Mouse (Mus musculus) skeletal muscle tissue, adult 2 months (tissue): ENCODE data around the gene Borcs6.

Experiments used
- DNase-seq: peaks from one replicate; pipeline ENCODE4 v3.0.0-alpha.2; 2012; ENCODE audit warnings: low read depth, low spot score

The Borcs6 gene

DNA sequence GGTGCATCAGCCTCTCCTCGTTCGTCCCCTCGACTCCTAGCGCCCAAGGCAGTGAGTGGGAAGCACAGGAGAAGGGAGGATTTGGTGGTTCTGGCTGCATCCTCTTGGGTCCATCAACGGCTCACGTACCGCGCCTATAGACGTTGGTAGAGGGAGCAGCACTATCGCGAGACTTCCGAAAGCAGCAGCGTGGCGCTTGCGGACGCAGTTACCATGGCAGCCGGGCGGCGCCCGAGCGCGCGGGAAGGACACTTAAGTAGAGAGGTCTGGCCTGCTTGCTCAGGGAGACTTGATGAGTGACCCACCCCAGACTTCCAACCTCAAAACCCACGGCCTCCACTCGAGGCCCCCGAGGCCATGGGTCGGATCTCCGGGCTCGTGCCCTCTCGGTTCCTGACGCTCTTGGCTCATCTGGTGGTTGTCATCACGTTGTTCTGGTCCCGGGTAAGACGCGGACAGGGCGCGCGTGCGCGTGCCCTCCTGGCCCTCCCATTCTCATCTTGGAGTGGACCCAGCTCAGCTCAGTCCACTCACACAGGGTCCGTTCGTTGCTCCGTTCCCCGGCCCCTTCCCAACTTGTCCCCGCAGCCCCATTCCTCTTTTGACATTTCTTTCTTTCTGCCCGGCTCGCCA, 11.2 kb downstream of the Borcs6 start, which contains the start of gene Tmem107:
Tmem107 (plus strand) TSS at position 217 of the 633 bp plus-strand sequence.
- DNase-seq, result peak; percentile 97

DNA sequence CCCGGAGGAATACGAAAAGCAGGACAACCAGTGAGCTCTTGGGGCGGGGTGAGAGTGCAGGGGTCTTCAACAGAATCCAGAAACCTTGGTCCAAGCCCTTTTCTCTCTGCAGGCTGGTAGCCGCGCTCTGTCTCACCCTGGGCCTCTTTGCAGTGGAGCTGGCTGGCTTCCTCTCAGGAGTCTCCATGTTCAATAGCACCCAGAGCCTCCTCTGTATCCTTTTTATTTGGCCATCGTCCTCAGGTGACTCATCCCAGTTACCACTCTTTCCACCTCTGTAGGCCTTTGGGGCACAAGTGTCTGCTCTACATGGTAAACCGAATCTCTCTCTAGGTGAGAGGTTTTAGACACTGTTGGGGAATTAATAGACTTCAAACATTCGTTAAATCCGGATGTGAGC, 11.7 kb downstream of the Borcs6 start:
- DNase-seq, result no peak

DNA sequence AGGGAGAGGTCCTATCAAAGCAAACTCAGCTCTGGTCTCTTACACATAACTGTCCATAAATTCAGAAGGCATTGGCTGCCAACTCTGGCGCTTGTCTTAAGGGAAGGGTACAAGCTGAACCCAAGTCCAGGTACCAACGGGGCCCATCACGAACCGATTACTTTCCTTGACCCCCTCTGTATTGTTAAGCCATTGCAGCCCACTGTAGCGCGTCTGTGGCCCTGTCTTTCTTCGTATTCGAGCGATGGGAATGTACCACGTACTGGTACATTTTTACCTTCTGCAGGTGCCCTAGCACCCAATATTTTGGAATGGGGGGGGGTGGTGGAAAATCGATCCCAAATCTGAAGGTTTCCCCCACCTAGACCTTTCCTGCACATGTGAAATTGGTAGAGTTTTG, 12.7 kb downstream of the Borcs6 start:
- no peak for DNase-seq

DNA sequence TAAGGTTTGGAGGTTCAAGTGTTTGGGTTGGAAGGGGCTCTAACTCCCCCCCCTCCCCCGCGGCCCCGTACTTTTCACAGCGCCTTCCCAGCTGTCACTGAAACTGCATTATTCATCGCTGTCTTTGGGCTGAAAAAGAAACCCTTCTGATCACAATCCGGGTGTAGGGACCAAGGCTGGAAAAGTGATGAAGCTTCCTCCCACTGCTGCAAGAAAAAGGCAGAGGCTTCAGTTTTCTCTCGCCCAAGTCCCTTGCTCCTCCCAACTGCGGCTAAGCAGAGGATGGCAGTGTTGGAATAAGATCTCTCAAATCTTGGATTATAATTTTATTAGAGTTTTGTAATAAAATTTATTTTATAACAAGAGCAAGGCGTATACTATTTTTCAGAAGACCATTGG, 13.1 kb downstream of the Borcs6 start:
- no peak for DNase-seq

DNA sequence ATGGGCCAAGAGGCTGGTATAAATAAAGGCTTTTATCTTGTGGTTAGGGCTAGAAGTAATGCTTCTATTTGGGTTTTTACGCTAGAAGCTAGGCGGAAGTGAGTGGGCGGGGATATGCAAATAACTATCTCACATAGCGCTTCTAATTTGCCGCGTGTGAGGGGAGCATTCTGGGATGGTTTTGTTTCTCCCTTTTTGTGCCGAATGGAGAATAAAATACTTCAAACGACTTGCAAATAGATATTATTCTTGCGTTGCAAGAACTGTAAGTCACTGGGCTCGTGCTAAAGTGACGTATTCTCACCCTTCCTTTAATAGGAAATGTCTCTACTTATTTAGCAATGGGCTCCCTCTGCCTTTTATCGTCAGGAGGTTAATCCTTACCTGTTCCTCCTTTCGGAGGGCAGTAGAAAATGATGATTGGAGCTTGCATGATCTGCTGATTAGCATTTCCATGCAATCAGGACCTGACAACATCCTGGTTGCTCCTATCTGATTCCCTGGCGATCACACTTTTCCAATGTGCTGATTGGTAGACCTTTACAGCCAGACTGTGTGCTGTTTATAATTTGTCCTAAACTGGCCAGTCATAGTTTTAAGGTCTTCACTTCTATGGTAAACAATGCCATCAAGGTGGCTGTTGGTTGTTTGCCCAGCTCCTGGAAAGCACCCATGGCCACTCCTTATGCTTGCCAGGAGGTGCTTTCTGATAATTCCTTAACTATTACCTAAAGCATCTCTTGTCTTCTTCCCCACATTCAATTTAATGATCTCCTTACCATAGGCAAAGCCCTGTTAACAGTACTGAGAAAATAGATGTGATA, 13.8 kb downstream of the Borcs6 start:
- DNase-seq, result peak; percentile 95

DNA sequence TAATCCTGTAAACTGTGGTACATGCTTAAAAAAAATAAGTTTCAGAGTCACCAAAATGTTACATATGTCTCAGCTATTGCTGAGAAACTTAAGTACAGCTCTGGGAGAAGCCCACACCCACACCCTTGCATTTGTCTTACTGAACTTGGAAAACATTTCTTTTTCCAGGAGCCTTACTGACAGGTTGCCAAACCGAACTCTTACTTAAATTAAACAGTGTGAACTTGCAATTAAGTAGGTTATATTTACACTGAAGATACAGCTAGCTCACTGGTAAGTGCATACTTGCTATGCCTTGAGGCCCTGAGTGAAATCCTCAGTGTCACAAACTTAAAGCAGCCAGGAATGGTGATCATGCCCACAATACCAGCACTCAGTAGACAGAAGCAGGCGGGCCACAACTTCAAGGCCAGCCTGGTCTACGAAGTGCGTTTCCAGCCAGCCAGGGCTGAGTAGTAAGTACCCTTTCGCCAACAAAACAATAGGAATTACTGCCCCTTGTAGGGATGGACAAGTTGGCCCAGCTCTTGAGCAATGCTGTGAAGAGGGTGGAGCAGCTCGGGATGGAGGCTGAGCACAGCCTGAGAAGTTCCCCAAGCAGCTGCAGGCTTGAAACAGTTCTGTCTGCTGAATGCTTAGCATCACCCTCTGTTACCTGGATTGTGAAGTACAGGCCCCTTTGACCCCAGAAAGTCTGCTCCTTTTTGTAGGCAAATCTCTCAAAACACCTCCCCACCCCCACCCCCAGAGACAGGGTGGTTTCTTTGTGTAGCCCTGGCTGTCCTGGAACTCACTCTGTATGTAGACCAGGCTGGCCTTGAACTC, 14.6 kb downstream of the Borcs6 start:
- no peak for DNase-seq

DNA sequence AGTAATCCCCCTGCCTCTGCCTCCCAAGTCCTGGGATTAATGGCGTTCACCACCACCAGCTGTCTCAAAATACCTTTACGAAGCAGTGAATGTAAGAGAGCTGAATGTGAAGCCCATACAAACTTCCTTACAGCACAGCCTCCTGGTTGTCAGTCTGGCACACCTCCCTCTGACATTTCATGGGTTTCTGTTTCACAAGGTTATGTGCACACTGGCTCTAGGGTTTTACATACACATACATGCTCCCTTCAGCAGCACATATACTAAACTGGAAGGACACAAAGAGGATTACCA, 15.2 kb downstream of the Borcs6 start:
- DNase-seq, result no peak

DNA sequence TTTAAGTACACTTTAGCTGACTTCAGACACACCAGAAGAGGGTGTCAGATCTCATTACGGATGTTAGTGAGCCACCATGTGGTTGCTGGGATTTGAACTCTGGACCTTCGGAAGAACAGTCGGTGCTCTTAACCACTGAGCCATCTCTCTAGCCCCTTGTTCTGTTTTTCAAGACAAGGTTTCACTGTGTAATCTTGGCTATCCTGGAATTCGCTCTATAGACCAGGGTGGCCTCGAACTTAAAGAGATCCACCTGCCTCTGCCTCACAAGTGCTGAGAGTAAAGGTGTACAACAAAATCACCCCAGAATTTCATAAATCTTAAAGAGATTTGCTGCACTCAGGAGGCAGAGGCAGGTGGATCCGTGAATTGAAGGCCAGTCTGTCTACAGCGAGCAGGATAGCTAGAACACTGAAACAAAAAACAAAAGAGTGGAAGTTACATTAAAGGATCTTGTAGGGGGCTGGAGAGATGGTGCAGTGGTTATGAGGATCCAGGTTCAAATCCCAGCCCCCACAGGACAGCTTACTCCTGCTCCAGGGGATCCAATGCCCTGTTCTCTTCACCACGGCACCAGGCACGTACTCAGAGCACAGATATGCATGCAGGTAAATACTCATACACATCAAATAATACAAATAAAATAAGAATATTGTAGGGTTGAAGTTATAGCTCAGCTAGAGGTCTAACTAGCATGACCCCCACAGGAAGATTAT, 16.4 kb downstream of the Borcs6 start:
- no peak for DNase-seq

DNA sequence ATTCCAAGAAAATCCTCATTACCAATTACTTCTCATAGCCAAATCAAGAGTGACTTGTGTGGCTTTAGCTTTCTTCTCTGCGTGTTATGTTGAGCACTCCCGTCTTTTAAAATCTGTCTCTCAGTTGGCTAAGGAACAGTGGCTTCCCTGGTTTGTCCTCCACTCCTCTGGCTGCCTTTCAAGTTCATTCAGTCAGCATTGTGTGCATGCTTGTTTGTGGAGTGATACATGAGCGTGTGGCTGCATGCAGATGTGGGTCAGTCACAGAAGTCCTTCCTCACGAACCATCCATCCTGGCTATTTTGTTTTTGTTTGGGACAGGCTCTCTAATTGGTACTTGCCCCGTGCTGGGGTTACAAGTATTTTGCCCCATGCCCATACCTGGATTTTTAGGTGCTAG, 17.1 kb downstream of the Borcs6 start:
- DNase-seq, result no peak

DNA sequence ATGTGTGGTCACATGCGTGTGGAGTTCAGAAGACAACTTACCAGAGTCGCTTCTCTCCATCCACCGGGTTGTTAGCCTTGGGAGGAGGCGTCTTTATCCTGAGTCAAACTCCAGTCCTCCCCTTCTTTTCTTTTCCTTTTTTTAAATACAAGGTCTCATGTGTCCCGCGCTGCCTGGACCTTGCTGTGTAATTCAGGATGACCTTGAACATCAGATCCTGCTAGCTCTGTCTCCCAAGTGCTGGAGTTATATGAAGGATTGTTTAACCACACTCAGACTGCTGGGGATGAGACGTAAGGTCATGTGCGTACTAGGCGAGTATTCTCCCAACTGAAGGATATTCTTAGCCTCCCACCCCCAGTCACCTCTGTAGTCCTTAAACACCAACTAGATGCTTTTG, 17.8 kb downstream of the Borcs6 start:
- DNase-seq, result no peak

DNA sequence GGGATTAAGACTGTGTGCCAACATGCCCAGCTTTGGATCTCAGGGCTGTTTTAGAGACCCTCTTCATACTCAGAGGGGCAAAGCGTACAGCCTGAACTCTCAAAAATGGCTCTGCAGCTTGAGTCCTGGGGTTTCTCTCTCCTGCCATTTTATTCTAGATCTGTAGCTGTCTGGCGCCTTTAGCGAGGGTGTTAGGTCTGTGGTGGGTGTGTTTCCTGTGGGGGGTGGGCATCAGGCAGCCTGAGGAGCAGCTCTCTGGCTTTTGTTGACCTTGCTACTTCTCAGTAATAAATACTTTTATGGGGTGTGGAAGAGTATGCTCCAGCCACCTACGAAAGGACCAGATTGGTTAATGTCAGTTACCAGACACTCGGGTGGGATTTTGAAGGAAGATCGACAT, 18.5 kb downstream of the Borcs6 start:
- DNase-seq, result no peak

DNA sequence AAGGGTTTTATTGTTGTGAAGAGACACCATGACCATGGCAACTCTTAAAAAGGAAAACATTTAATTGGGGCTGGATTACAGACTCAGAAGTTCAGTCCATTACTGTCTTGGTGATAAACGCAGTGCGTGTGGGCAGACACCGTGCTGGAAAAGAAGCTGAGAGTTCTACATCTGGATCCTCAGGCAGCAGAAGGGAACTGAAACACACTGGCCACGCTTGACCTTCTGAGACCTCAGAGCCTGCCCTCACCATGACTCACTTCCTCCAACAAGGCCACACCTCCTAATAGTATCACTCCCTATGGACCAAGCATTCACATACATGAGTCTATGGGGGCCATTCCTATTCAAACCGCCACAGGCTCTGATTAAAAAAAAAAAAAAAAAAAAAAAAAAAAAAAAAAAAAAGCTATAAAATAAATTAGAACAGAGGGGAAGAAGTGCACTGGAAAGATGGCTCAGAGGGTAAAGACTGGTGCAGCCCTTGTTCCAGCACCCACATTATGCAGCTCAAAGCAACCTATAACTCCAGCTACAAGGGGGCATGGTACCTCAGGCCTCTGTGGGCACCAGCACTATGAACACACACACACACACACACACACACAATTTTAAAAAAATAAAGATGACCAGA, 19.4 kb downstream of the Borcs6 start:
- no peak for DNase-seq

DNA sequence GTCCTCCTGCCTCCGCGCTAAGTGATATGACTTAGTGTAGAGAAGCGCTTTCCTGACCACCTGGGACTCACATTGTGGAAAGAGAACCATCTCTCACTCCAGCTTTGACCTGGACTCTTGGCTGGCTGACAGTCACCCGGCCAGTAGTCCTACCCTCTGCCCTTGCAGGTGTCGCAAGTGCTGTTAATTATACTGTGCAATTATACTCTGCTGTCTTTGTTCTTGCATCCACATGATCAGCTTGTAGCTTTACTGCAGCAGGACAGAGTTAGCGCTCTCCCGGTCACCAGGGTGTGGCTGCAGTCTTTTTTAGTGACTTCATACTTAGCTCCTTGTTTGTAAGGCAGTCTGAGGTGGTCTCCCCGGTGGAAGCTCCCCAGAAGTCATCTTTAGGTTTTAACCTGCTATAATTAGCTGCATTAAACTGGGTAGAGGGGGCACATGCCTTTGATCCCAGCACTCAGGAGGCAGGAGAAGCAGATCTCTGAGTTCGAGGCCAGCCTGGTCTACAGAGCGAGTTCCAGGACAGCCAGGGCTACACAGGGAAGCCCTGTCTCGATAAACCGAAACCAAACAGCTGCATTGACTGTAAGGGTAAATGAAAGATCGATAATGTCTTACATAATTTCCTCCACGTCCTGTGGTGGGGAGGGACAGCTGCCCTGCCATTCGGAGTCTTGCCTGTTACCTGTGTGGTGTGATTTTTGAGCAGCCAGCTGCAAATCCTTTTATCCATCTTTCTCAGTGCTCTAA, 20.8 kb downstream of the Borcs6 start:
- no peak for DNase-seq

DNA sequence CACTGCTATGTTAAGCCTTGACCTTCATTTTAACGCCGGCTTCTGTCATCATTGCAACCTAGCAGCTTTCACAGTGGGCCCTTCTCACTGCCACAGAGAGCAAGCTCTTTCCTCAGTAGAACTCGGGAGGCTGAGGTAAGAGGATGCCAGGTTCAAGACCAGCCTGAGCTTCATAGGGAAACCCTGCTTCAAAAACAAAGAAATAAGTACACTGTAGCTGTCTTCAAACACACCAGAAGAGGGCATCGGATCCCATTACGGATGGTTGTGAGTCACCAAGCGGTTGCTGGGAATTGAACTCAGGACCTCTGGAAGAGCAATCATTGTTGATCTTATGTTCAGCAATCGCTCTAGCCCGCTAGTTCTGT, 21.3 kb downstream of the Borcs6 start:
- DNase-seq, result no peak

DNA sequence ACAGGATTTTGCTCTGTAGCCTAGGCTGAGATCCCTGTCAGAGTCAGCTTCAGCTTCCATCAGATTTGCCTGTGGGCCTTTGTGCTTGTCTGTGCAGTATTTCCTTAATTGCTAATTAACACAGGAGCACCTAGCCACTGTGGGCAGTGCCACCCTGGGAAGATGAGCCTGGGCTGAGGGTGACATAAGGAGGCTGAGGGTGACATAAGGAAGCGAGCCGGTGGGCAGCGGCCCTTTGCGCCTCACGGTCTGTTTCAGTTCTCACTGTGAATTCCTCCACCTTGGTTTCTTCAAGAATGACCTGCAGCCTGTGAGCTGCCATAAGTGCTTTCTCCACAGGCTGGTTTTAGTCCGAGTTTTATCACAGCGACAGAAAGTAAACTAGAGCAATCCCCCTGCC, 22.1 kb downstream of the Borcs6 start:
- DNase-seq, result no peak

DNA sequence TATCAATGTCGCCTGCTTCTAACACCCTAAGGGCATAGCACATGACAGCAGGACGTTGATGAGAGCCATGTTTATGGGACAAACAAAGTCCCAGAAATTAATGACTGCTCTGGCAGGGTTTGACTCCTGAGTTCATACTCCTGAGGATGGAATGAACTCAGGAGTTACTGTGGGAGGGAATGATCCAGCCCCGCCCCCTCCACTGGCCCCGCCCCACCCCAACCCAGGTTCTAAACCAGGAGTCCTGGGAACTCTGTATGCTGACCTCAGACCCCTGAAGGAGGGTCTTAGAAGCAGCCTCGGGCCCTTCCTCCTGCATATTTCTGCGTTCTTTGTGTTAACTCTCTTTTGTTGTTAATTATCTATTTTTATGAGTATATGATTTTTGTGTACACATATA, 26.1 kb downstream of the Borcs6 start:
- no peak for DNase-seq

DNA sequence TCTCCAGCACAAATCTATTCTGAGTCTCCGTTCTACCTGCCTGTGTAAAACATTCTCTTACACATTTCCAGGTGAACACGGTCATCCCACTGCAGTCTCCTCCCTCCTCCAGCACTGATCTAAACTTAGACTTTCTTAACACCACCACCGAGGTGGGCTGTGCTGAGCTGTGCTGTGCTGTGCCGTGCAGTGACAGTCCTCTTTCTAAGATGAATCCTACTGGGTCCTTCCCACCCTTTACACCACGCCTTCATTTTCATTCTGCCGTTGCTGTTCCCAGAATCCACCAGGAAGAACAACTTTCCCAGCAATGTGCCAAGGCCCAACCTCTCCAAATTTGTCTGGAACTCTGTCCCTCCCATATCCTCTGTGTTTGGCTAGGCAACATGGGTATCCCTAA, 26.9 kb downstream of the Borcs6 start:
- DNase-seq, result no peak

DNA sequence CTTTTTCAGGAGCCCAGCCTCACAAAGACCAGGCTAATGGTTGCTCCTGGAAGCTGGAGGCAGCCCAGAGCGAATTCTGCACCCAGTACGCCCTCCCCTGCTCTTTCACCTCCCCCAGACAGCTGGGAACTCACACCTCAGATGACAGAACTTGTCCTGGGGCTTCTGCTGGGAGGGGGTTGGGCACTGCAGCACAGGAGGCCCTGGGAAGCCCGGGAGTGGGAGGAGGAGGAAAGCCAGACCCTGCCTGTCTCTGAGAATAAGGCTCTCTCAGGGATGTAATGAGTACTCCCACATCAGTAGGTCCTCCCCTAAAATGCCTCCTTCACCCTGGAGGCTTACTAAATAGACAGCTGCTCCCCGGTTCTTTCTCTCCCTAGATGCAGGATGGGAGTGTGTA, 27.6 kb downstream of the Borcs6 start:
- no peak for DNase-seq

DNA sequence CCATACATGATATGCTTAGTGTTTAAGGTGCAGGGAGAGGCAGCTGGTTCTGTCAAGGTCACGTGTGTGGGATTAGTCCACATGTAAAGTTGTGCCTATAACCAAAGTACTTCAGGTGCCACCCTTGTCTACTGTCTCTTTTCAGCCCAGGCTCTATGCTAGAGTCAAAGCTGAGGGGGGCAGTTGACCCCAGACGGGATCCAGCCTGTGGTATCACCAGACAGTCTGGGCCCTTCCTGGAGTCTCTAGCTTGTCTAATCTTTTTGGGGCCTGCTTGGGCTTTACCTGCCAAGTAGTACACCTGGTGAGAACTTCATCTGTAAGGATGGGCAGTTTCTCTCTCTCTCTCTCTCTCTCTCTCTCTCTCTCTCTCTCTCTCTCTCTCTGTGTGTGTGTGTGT, 28.1 kb downstream of the Borcs6 start:
- no peak for DNase-seq

DNA sequence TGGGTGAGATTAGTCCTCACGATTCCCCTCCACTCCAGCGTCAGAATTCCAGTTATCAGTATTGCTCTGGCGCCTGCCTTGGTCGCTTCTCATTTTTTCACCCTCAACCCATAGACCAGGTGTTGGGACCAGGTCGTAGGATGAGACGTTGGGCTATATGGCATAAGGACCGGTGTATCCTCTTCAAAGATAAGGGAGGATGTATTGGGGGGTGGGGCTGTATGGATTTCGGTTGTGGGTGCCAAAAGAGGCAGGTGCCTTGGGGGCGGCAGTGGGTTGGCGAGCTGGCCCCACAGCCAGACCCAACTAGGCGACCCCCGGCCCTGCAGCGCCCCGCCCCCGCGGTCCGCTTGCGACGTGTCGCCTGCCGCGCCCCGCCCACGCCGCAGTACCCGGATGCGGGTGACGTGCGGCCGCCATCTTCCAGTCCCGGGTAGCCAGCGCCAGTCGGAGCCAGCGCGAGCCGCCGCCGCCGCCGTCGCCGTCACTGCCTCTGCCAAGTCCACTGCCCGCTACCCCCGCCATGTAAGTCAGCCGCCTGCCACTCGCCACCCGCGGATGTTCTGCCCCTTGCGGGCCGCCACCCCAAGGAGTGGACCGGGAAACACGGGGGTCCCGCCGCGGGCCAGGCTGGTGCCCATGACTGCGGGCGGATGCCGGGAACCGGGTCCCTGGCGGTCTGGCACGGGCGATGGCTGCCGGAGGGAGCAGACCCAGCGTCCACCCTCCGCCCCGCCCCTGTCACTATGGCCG, 28.8 kb downstream of the Borcs6 start, which contains the start of gene Vamp2:
Vamp2 (plus strand) TSS at position 388 of the 753 bp plus-strand sequence.
- DNase-seq, result peak; percentile 81
